Comparison of ENCODE assay signal across 9 mouse cellular contexts in genomic region chr4:141752076-141752421, GRCm38 (mm10). TPM values are rescaled to one million over a fixed set of nuclear protein-coding genes. Genes with fewer than 3 reads are reported as not detected.
DNase-seq lines count a peak whose midpoint lies in the region; ATAC-seq lines count a peak whose summit lies in the region.
"Had no signal": no experiment of that assay in that cellular context is flagged by ENCODE, and none has a peak within 500 bp of the region (broad histone marks: within the 10 kb centered on the region; RNA-seq: fewer than 3 reads in every experiment).

No protein-coding gene starts in this region.

- H3K36me3 ChIP-seq in heart, embryonic 11.5 days (ENCODE audit: control insufficient read depth, insufficient read depth, low read length) = no peaks in the 10 kb centered on the region
- H3K36me3 ChIP-seq in kidney, embryonic 14.5 days (ENCODE audit: control insufficient read depth, insufficient read depth, low read length) = no peaks in the 10 kb centered on the region

- WGBS in heart, embryonic 11.5 days (ENCODE audit: insufficient replicate concordance) = 3% methylated on average over 4 of the region's 4 CpGs
- 5% methylated on average over 4 of the region's 4 CpGs for WGBS in kidney, embryonic 14.5 days

- ATAC-seq in heart, embryonic 11.5 days (replicated peaks; ENCODE audit: insufficient number of reproducible peaks, low FRiP score, low TSS enrichment) = peak; percentile 81
- no peak for ATAC-seq in kidney, embryonic 14.5 days (ENCODE audit: low FRiP score, low TSS enrichment)

- H3K9me3 ChIP-seq in heart, embryonic 11.5 days (replicated peaks; ENCODE audit: control insufficient read depth, low read length) = no peaks in the 10 kb centered on the region
- no peaks in the 10 kb centered on the region for H3K9me3 ChIP-seq in kidney, embryonic 14.5 days (ENCODE audit: control insufficient read depth, low read length)

- peak; percentile 21 to 24 for DNase-seq in heart, adult 9 months (ENCODE audit: low spot score in 2 of 2)
- DNase-seq in heart, adult 8-10 months (ENCODE audit: low spot score) = no peak
- peak; percentile 20 for DNase-seq in NIH3T3 (ENCODE audit: low read depth)
- DNase-seq in lung, postnatal 36 days = peak; percentile 30
- no peak for DNase-seq in cerebellum, postnatal 4 days (ENCODE audit: low spot score in 2 of 2)
- no peak for DNase-seq in thymus, postnatal 25 days

- H3K4me2 ChIP-seq in heart, embryonic 11.5 days = peak overlapping the region; percentile 22; the same call in 1 of the 2 replicates
- no peak overlapping the region for H3K4me2 ChIP-seq in kidney, embryonic 14.5 days (replicated peaks; ENCODE audit: low read depth, low read length)

- 0 out of 2 replicates have a peak overlapping the region, but pooled peaks have one; percentile 18 for H3K9ac ChIP-seq in heart, embryonic 11.5 days (ENCODE audit: low read depth, low read length)
- no peak overlapping the region for H3K9ac ChIP-seq in kidney, embryonic 14.5 days (ENCODE audit: low read depth, low read length)

- H3K4me1 ChIP-seq in heart, embryonic 11.5 days (ENCODE audit: control insufficient read depth, insufficient read depth, low read length) = peaks cover 12% of the 10 kb centered on the region; the same call in 1 of the 2 replicates
- H3K4me1 ChIP-seq in kidney, embryonic 14.5 days (ENCODE audit: control insufficient read depth, insufficient read depth, low read length) = no peaks in the 10 kb centered on the region

- H3K4me3 ChIP-seq in heart, embryonic 11.5 days (ENCODE audit: low read depth, low read length) = no peak overlapping the region
- no peak overlapping the region for H3K4me3 ChIP-seq in kidney, embryonic 14.5 days (ENCODE audit: low read length)

- peaks cover 3% of the 10 kb centered on the region; the same call in 1 of the 2 replicates for H3K27me3 ChIP-seq in heart, embryonic 11.5 days (ENCODE audit: control insufficient read depth, insufficient read depth, low read length)
- H3K27me3 ChIP-seq in kidney, embryonic 14.5 days (ENCODE audit: control insufficient read depth, insufficient read depth, low read length) = no peaks in the 10 kb centered on the region

- H3K27ac ChIP-seq in heart, embryonic 11.5 days (ENCODE audit: low read depth, low read length) = peak overlapping the region; percentile 41
- no peak overlapping the region; the same call in 1 of the 2 replicates for H3K27ac ChIP-seq in kidney, embryonic 14.5 days (ENCODE audit: low read depth, low read length)

RNA-seq across cellular contexts. Expression of gene Agmat, which starts 5.6 kb away (rescaled TPM):
- total RNA-seq in heart, adult 8-10 months (2022) = under 1 TPM in 3 of 4 experiments, not detected in 1; 0.44 to 0.66 (median 0.63) TPM
- polyA plus RNA-seq in heart, embryonic 11.5 days (2014; fragmentation: Nextera tagmentation; extraction: Ambion mirVana) = 0.80 and 1.0 TPM in 2 replicates
- 1.1 and 1.6 TPM in 2 replicates for polyA plus RNA-seq in kidney, embryonic 14.5 days (2014; fragmentation: Nextera tagmentation; extraction: Ambion mirVana)
- polyA plus RNA-seq: C2C12 had no signal

RNA-seq across cellular contexts. Expression of gene Ddi2, which starts 28.8 kb away (rescaled TPM):
- total RNA-seq in heart, adult 8-10 months (2022) = 10 to 100 TPM; 26.1 to 34.6 (median 29.1) TPM
- polyA plus RNA-seq in heart, embryonic 11.5 days (2014; fragmentation: Nextera tagmentation; extraction: Ambion mirVana) = 13.5 and 13.7 TPM in 2 replicates
- 11.0 and 20.6 TPM in 2 replicates for polyA plus RNA-seq in kidney, embryonic 14.5 days (2014; fragmentation: Nextera tagmentation; extraction: Ambion mirVana)

RNA-seq across cellular contexts. Expression of gene Dnajc16, which starts 38.7 kb away (rescaled TPM):
- total RNA-seq in heart, adult 8-10 months (2022) = 10 to 100 TPM; 23.2 to 28.7 (median 25.0) TPM
- polyA plus RNA-seq in heart, embryonic 11.5 days (2014; fragmentation: Nextera tagmentation; extraction: Ambion mirVana) = 3.2 and 4.3 TPM in 2 replicates
- 3.2 and 5.2 TPM in 2 replicates for polyA plus RNA-seq in kidney, embryonic 14.5 days (2014; fragmentation: Nextera tagmentation; extraction: Ambion mirVana)

RNA-seq across cellular contexts. Expression of gene Casp9, which starts 41.4 kb away (rescaled TPM):
- total RNA-seq in heart, adult 8-10 months (2022) = 10 to 100 TPM in 2 of 4 experiments, 1 to 10 TPM in 2; 7.9 to 10.7 (median 10.0) TPM
- polyA plus RNA-seq in heart, embryonic 11.5 days (2014; fragmentation: Nextera tagmentation; extraction: Ambion mirVana) = 15.4 and 17.5 TPM in 2 replicates
- 14.5 and 24.3 TPM in 2 replicates for polyA plus RNA-seq in kidney, embryonic 14.5 days (2014; fragmentation: Nextera tagmentation; extraction: Ambion mirVana)

Comparison
In these comparisons a context has a peak if more than half of its experiments do, and no peak if none do; other contexts are left out.
1. DNase-seq: peak in heart, adult 9 months (2 of 2), NIH3T3 (single experiment) and lung, postnatal 36 days (single experiment); none in heart, adult 8-10 months (single experiment), cerebellum, postnatal 4 days (0 of 2) and thymus, postnatal 25 days (single experiment).